Mouse (Mus musculus) right cerebral cortex, postnatal 4 days (tissue): ENCODE data around the gene Dcaf11.

Experiments
- DNase-seq: peaks from one replicate; pipeline ENCODE4 v3.0.0-alpha.2; 2022

Dcaf11 gene

GRCm38 (mm10) chr14:55557003-55557402, 2.8 kb upstream of the Dcaf11 start:
- DNase-seq, result peak; percentile 74

GRCm38 (mm10) chr14:55557587-55557986, 2.2 kb upstream of the Dcaf11 start:
- no peak for DNase-seq

DNA sequence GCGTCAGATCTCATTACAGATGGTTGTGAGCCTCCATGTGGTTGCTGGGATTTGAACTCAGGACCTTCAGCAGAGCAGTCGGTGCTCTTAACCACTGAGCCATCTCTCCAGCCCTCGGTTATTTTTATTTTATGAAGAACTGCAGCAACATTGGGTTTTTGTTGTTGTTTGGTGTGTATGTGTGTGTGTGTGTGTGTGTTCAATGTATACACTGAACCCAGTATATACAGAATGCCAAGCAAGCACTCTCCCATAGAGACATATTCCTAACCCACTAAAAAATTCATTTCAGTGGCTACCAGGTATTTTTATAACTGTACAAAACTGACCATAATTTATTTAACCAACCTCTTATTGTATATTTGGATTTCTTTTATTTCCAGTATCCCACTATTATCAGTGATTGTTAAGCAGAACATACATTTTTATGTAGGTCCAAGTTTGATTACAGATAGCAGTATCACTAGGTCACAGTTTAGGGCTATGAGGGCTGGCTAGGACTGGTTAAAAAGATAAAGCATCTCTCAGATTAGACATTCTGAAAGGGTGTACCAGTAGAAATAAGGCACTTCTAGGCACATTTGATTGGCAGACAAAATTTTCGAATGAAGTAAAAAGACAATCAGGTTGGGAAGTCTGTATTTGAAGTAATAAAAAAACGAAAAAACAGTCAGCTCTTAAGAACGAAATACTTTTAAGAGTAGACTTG, 912 bp upstream of the Dcaf11 start:
- no peak for DNase-seq

DNA sequence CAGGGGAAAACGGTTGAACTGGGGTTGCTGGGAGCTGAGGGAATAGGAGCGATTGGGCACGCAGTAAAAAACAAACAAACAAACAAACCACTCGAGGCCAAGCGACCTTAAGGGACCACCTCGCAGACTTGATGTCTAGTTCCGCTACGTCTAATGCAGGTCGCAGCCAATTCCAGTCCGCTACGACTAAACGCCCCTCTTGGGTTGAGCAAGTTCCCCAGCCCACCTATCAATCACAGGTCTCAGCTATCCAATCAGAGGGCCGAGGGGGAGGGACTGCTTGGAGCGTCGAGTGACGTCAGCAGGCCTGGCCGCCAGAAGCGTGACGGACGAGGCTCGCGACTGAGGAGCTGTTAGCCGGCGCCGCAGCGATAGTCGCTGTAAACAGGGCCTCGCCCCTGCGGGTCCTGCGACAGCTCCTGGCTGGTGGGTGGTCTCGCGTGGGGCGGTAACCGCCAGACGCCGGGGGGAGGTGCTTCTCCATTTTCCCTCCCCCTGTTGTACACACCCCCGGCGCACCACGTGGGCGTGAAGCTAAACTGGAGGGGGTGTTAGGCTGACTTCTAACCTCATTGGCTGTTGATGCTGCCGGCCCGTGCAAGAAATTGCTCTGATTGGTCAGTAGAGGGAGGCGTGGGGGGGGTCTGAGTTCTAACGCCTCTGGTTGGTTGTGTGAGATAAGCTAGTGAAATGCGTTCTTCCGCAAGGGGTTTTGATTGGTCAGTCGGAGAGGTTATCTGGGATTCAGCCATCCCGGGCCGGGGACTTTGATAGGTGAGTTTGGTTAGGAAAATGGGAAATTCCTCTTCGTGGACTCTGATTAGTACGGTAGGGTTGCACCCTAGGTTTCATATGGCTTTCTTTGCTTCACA, 632 bp downstream of the Dcaf11 start, which contains the start of gene A730061H03Rik:
A730061H03Rik (minus strand) TSS at position 205 of the 872 bp plus-strand sequence.
- DNase-seq, result peak; percentile 96

GRCm38 (mm10) chr14:55561860-55562259, 2.1 kb downstream of the Dcaf11 start:
- no peak for DNase-seq

GRCm38 (mm10) chr14:55563249-55563648, 3.4 kb downstream of the Dcaf11 start:
- no peak for DNase-seq

GRCm38 (mm10) chr14:55565748-55566147, 5.9 kb downstream of the Dcaf11 start:
- DNase-seq, result no peak

DNA sequence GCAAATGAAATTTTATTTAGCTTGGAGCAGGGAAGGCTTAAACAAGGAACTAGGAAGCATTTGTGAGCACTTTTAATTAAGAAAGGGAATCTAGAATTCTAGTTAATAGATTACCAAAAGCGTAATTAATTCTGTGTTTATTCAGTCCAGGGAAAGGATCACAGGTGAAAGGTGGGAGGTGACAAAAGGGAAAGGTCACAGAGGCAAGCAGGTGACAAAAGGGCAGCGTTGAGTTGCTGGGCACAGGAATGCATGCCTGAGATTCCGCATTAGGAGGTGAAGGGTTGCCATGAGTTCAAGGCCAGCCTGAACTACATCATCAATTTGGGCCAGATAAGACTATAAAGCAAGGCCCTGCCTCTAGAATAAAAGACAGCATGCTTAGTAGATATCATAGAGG, 7.7 kb downstream of the Dcaf11 start:
- DNase-seq, result no peak

DNA sequence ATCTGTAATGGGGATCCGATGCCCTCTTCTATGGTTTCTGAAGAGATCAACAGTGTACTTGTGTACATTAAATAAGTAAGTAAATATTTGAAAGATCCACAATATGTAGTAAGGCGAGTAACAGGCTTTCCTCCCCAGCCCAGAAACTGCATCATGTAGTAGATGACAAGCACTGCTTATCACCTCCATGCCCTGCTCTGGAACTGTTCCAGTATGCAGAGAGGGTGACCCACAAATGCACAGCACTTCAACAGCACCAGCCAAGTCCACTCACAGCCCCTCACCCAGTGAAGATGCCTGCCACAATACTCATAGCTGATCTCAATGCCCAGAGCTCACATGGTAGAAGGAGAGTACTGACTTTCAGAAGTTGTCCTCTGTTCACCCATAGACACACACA, 10.8 kb downstream of the Dcaf11 start:
- DNase-seq, result no peak

DNA sequence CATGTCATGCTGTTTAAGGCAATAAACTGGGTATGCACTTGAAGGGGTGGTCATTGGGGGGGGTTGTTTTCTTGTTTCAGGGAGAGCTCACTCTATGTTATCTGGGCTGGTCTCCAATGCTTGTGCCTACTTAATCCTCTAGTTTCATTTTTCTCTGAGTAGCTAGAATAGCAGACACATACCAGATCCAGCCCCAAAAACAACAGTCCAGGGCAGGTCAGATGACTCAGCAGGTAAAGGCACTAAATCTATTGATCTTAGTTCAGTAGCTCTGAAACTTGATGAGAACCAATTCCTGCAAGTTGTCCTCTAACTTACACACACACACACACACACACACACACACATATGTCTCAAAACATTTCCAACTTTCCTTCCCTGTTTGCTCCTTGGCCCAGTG, 12.0 kb downstream of the Dcaf11 start:
- no peak for DNase-seq

DNA sequence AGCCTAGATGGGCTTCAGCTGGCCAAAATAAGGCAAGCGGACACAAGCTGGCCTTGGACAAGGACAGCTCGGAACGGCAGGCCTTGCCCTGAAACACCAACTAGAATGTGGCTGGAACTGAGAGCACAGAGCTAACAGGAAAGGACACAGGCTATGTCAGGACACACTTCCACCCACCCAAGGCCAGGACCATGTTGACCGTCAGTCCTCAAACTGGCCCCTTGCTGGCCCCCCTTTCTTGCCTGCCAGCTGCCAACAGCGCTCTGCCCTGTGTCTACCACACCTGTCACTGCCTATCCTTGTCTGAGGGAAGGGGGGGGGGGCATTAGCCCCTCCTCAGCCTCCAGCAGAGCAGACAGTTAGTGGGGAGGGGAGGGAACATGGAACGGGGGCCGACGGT, 15.5 kb downstream of the Dcaf11 start, which contains the start of gene Fitm1:
Fitm1 (plus strand) TSS at position 316 of the 400 bp plus-strand sequence.
- no peak for DNase-seq

- DNase-seq, result no peak
Measured at GRCm38 (mm10) chr14:55575711-55576110, 15.9 kb downstream of the Dcaf11 start.

- DNase-seq, result no peak
Measured at GRCm38 (mm10) chr14:55576376-55576775, 16.6 kb downstream of the Dcaf11 start.

GRCm38 (mm10) chr14:55577871-55578667, 18.3 kb downstream of the Dcaf11 start, which contains the start of gene Psme1:
Psme1 (plus strand) TSS chr14:55578123.
- DNase-seq, result peak; percentile 82

- DNase-seq, result peak; percentile 53
Measured at GRCm38 (mm10) chr14:55578668-55579269, 19.0 kb downstream of the Dcaf11 start.

DNA sequence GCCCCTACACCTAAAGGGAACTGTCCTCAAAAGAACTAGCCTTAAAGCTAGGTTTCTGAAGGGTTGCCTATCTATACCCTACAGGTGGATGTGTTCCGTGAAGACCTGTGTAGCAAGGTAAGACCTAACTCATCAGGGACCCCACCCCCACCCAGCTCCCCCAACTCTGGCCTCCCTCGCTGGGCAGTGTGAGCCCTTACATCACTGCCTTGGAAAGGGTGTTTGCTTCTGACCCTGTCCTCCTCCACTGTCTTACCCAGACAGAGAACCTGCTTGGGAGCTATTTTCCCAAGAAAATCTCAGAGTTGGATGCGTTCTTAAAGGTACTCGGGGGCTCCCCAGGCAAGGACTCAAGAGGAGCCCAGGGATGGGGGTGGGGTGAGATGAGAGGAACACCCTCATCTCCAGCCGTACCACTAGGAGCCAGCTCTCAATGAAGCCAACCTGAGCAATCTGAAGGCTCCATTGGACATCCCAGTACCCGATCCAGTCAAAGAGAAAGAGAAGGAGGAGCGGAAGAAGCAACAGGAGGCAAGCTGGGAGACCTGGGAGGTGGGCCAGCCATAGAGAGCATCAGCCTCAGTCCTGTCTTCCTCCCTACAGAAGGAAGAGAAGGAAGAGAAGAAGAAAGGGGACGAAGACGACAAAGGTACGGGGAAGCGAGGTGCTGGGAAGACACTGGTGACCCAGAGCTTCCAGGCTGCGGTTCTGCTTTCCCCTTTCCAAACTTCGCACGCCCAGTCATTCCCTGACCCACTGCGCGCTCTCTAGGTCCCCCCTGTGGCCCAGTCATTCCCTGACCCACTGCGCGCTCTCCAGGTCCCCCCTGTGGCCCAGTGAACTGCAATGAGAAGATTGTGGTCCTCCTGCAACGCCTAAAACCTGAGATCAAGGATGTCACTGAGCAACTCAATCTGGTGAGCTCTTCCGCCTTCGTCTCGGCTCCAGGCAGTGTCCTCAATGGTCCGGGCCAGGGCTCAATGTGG, 20.0 kb downstream of the Dcaf11 start:
- no peak for DNase-seq

DNA sequence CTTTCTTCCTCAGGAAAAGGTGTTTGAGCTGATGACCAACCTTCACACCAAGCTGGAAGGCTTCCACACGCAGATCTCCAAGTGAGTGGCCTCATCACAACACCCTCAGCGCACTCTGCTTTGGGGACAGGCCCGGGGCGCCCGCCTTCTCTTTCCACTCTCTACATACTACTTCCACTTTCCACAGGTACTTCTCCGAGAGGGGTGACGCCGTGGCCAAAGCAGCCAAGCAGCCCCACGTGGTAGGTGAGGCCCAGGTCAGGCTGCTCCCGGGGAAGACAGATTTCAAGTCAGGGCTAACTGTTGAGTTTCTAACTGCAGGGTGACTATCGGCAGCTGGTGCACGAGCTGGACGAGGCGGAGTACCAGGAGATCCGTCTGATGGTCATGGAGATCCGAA, 20.9 kb downstream of the Dcaf11 start:
- no peak for DNase-seq

- no peak for DNase-seq
Measured at GRCm38 (mm10) chr14:55581981-55582681, 22.3 kb downstream of the Dcaf11 start.

DNA sequence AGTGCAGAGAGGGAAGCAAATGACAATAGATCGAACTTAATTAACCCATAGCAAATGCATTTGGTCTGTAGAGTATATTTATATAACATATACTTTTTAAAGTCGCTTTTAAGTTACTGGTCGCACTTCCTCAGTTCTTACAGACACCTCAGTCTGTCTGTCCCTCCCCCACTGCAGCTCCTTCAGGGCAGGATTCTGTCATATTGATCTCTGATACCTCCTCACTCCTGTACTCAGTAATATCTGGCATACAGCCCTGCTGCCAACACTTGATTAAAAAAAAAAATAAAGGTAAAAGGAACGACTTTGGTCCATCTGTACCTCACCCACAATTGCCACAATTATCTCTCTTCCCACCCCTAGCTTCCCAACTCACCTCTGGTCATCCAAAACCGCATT, 24.5 kb downstream of the Dcaf11 start:
- DNase-seq, result no peak

DNA sequence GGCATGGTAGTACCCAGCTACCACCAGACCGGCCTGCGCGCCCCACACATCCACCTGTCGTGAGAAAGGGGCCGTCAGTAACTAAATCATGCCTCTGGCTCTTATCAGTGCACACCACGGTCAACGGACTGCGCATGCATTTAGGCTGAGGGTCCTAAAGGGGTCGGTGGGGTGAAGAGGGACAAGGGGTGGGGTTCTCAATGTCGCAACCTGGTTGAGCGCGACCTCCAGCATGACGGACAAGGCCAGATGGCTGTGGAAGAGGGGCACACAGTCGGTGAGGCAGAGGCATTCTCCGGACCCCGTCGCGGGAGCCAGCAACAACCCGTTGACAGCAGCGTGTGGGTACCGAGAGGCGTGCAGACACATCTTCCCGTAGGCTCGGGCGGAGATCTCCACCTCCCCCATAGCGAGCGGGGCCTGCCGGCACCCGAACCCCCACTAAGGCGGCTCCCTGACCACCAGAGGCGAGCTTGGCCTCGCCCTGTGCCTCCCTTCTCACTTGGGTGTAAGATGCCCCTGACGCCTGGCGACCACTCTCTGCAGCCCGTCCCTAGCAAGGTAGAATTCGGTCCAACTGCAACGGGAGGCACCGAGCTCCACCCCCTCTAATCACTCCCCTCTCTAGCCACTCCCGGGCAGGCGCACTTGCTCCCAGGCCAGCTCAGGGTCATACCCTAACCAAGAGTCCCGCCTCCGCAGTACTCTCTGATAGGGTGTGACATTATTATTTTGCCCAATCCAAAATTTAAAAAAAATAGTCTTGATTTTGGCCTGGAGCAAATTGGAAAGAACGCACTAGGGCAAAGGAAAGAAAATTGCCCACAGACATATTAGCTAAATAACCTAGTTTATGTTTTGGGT, 25.1 kb downstream of the Dcaf11 start, which contains the start of gene Emc9:
Emc9 (minus strand) TSS at position 601 of the 864 bp plus-strand sequence.
- peak; percentile 46 for DNase-seq
